Mouse (Mus musculus) monocyte, adult 2 months (primary cell): ENCODE data around the gene Zcwpw1.
A peak's percentile ranks its signal among the peaks of the same experiment; 100 is the strongest.

ENCODE experiments used
- DNase-seq, 2 experiments: peaks; one replicate each; pipeline ENCODE4 v3.0.0; 2022; ENCODE audit warnings: low spot score in 2 of 2, low read depth in 1 of 2

The Zcwpw1 gene

DNA sequence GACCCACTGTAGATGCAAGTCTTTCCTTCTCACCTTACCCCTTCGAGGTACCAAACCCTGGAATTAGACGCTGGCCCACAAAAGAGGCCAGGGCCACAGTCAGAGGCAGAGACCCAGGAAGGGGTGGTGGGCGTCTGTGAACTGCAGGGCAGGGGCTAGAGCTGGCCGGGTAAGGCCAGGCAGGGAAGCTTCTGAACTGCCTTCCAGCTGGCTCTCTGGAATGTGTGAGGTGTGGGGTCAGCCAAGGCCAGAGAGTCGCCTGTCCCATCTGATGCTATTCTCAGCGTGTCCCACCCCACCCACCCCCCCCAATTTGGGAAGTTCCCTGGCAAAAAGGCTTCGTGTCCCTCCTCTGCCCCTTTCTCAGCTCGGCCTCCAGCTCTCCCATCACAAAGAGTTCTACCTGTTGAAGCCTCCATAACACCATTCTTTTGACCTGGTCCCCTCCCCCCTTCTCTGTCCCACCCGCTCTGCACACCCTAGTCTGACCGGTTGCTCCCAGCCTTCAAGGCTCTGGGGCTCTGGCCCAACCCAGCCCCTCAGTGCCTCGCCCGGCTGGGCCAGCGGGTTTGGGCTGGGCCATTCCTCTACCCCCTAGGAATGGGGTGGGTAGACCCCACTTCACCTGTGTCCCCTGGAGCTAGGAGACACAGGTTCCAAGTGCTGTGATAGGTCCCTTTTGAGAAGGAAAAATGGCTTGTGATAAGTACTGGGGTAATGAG, 34.3 kb upstream of the Zcwpw1 start:
- DNase-seq: no peak

DNA sequence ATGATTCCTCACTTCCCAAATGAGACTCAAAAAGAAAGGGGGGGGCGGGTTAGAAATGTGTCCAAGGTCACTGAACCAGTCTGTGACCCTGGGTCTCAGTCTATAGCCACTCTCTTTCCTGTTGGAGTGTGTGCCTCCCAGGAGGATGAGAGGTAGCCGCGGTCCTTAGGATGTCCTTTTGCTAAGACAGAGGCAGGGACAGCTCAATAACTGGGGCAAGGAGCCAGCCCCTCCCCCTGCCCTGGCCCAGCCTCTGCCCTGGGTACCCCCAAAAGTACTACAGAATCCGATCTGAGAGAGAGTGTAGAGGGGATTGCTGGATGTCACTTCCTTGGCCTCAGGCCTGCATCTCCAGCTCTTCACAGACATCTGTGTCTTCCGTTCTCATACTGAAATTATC, 32.2 kb upstream of the Zcwpw1 start:
- DNase-seq: no peak

DNA sequence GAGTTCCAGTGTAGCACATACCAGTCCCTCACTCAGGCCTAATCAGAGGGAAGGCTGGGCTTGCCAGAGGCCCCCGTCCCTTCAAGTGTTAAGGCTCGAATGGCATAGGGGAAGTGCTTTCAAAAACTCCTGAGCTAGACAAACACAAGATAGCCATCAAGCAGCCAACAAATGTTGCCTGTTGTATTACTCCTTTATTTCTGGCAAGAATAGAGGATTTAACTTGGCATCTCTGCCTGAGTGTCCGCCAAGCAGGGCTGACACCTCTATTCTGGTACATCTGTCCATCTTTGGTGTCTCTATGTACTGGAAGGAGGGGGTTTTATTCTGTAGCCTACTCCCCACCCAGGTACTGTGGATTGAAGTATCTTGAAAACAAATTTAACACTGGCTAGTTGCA, 31.5 kb upstream of the Zcwpw1 start:
- no peak for DNase-seq

DNA sequence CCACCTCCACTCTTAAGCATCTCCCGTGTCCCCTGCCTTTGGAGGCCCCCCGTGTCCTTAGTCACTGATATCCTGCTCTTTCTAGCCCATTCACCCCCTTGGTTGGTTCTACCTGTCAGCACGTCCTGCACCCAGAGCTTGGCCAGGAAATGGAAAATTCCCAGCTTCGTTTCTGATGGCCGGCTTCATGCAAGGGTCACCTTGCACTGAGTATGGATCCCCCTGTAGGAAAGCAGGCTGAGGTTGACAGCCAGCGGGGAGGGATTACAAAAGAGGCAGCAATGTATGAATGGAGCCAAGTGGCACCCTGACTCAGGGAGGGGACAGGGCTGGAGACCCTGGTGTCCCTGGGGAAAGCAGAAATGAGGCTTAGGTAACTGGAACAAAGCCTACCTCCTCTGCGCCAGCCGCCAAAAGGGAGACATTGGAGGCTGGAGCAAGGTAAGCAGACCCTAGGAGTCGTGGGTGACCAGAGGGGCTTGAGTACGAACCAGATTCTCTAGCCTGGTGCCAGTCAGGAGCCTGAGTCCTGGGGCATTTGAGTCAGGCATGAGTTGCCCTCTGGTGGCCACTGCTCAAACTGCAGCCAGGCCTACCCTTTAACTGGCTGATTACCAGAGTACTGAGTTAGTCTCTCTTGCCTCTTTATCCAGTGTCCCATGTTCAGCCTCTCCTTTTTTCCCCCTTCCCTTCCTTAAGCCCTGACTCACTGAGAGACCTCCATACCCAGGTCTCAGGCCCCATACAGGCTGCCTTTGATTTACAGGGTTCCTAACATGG, 30.5 kb upstream of the Zcwpw1 start:
- DNase-seq: peak in 1 of 2 experiments; percentile 72

DNA sequence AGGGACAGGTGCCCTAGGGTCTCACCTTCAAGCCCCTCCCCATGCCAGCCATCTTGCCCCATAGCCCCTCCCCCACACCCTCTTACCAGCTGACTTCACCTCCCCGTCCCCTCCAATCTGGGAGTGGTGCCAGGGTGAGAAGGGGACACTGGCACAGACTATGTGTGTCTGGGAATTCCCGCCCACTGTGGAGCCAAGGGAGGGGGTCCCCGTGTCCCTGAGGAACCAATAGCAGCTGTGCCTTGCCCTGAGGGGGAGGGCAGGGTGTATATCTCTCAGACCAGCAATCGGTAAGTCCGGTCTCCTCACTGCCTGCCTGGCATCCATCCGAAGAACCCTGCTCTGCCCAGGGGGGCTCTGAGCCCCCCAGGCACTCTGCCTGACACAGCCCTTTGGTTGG, 29.7 kb upstream of the Zcwpw1 start:
- DNase-seq: no peak

DNA sequence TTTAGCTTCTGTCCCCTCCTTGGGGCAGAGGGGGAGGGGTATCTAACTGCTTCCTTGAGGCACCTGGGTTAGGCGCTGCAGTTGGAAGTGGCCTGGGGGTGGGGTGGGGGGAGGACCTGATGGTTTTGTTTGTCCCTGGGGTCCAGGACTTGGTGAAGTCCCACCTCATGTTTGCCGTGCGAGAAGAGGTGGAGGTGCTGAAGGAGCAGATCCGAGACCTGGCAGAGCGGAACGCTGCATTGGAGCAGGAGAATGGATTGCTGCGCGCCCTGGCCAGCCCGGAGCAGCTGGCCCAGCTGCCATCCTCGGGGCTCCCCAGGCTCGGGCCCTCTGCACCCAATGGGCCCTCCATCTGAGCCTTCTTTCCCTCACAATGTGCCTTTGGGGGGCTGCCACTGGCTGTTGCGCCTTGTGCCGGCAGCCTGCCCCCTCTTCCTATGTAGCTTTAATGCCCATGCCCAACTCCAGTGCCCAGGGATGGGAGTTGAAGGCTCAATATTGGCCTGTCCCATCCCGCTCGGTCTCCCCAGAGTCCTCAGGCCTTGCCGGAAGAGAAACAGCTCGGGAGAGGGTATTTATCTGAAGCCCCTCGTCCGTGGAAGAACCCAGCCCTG, 28.6 kb upstream of the Zcwpw1 start:
- DNase-seq: no peak

DNA sequence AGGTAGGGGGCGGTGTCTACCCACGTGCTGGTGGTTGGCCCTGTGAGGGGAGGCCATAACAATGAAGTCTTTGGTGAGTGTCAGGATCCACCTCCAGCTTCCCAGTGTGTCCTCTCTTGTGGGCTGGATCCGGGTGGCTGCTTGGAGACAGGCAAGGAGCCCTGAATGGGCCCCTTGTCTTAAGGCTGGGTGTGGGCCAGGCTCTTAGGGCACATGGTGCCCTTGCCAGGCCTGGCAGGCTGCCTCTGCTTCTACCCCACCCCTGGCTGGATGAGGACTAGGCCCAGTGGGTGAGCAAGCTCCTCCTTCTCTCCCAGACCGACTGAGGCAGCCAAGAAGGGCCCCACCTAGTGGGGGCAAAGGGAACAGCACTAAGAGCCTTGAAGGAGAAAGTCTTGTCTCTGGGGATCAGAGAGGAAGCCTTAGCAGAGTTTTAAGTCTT, 27.6 kb upstream of the Zcwpw1 start:
- DNase-seq: peak in 1 of 2 experiments; percentile 63

DNA sequence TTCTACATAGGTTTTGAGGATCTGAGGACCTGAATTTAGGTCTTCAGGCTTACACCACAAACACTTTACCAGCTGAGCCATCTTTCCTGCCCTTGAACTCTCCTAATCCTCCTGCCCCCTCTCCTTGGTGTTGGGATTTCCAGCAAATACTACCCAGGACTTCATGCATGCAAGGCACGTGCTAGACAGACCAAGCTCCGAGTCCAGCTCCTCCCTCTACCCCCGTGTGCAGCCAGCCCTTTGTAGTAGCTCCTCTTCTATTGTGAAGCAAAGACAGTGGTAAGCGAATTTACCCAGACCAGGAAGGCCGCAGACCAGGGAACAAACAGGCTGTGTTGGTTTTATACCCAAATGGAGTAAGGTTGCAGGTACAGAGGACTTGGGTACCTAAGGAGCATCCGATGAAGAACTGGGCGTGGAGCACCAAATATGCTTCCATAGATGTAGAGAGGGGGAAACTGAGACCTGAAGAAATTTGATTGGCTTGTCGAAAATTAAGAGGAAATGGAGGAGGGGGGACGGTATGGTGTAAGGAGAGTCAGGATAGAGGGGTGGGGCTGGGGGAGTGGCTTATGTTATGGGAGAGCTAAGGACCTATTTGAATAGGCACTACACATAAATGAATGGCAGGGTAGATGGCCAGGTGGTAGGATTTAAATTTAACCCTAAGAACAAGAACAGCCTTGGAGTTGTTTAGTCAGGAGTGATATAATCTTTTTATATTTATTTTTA, 22.8 kb upstream of the Zcwpw1 start:
- DNase-seq: no peak

DNA sequence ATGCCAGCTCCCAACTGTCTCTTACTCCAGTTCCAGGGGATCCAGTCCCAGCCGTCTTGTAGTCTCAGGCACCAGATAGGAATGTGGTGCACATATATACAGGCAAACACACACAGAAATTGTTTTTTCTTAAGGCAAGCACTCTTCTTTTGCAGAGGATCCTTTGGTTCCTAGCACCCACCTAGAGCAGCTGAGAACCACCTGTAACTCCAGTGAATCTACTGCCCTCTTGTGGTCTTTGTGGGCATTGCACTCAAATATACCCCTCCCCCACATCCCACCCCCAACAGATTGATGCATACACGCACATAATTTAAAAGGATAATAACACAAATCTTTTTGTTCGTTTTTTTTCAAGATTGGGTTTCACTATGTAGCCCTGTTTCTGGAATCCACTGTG, 21.3 kb upstream of the Zcwpw1 start:
- DNase-seq: no peak

DNA sequence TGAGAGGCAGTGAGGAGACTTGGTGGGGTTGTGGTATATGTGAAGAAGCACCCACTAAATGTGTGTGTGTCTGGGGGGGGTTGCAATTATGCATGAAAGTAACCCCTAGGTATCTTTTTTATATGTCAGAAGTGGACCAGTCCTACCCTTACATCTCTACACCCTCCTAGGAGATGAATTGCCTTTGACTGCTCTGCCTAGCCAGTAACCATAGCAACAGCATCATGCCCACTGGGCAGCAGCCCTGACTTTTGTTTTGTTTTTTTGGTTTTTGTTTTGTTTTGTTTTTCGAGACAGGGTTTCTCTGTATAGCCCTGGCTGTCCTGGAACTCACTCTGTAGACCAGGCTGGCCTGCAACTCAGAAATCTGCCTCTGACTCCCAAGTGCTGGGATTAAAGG, 19.1 kb upstream of the Zcwpw1 start:
- no peak for DNase-seq

DNA sequence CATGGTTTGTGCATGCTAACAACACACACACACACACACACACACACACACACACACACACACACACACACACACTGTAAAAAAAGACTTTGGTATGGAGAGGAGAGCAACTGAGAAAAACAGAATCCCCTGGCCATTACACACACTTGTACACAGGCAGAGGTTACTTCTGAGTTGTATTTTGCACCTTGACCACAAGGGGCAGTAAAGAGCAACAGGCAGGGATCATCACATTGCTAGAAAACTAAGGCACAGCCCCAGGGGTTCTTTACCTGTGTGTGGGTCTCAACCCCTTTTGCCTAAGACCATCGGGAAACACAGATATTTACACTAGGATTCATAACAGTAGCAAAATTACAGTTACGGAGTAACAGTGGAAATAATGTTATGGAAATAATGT, 16.9 kb upstream of the Zcwpw1 start:
- DNase-seq: no peak

DNA sequence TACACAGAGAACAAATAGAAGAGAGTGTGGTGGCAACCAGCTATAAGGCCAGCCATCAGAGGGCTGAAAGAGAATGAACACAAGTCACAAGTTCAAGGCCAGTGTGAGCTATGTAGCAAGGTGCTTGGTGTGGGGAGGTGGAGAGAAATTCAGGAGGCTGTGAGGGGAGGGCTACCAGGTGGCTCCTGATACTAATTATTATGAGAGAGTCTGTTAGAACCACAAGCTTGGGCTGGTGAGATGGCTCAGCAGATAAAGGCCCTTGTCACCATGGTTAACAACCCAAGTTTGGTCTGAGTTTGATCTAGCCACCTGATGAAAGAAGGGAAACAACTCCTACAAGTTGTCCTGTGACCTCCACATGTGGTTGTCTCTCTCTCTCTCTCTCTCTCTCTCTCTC, 14.8 kb upstream of the Zcwpw1 start:
- no peak for DNase-seq

DNA sequence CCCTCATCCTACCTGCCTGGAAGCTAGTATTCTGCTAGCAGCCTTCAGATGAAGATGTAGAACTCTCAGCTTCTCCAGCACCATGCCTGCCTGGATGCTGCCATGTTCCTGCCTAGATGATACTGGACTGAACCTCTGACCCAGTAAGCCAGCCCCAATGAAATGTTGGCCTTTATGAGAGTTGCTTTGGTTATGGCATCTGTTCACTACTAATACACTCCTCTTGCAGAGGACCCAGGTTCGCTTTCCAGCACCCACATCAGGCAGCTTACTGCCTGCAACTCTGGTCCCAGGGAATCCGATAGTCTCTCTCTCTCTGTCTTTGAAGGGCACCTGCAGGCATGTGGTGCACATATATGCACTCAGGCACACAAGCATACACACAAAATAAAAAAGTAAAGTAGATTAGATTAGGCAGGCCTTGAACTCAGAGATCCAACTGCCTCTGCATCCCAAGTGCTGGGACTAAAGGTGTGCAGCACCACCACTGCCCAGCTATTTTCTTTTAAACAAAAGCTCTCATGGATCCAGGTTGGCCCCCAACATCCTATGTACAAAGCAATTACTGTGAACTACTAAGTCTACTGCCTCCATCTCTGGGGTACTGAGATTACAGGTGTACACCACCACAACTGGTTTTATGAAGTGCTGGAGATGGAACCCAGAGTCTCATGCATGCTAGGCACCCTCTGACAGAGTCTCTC, 11.9 kb upstream of the Zcwpw1 start:
- DNase-seq: no peak

DNA sequence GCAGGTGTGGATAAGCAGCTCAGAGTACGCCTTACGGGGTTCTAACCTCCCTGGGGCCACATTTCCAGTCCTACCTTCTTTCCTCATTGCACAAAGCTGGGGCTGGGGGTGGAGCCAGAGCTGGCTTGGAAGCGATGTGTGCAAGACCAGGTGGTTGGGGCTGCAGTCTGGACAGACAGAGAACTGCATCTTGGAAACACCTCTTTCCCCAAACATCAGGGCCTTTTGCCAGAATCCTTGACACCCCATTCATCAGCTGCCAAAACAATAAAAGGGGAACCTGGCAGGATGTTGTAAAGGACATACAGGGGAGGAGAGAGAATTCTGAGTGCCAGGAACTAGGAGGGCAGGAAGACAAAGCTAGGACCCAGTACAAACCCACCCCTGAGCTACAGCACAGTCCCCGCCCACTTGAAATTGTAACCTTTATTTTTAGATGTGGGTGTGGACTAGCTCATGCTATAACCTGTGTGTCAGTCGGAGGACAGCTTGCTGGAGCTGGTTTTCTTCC, 11.1 kb upstream of the Zcwpw1 start:
- no peak for DNase-seq

DNA sequence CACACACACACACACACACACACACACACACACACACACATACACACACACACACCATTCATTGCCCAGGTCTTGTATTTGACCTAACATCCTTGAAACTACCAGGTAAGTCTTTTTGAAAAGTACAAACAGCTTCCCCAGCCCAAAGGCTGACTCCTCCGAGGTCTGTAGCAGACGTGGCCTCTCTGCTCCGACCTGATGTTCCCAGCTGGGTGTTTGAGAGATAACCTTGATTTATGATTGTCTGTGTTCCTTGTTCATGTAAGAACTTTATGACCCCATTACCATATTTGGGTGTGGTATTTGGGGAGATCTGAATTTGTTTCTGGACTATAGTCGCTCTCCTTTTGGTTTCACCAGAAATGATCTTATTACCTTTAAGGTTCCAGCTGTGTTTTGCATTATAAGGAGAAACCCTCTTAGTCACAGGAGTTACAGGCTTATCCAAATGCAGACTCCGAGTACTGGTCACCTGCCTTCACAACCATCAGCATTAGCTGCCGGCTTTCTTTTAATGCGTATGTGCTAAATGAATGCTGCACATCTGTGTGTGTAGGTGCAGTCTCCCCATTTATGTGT, 10.2 kb upstream of the Zcwpw1 start:
- DNase-seq: no peak

DNA sequence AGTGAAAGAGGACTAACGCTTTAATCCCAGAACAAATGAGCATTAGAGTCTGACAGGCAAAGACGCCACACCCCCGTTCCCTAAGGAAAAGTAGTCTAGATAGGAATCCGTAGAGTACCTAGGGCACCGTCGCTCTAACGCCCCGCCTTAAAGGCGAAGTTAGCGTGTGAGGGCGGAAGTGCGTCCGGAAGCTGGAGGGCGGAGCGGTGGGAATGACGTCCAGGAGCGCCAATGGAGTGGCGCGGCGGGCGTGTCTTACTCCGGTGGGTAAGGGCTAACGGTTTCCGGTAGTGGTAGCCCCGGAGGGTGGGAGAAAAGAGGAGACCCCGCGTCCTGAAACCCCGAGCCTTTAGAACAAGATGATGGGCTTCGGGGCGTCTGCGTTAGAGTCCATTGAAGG, 9.0 kb upstream of the Zcwpw1 start, which contains the start of gene Ppp1r35:
Gene Ppp1r35, plus strand, starts transcription at position 215 of the 400 bp plus-strand sequence.
- peak; percentile 73 to 80 for DNase-seq

DNA sequence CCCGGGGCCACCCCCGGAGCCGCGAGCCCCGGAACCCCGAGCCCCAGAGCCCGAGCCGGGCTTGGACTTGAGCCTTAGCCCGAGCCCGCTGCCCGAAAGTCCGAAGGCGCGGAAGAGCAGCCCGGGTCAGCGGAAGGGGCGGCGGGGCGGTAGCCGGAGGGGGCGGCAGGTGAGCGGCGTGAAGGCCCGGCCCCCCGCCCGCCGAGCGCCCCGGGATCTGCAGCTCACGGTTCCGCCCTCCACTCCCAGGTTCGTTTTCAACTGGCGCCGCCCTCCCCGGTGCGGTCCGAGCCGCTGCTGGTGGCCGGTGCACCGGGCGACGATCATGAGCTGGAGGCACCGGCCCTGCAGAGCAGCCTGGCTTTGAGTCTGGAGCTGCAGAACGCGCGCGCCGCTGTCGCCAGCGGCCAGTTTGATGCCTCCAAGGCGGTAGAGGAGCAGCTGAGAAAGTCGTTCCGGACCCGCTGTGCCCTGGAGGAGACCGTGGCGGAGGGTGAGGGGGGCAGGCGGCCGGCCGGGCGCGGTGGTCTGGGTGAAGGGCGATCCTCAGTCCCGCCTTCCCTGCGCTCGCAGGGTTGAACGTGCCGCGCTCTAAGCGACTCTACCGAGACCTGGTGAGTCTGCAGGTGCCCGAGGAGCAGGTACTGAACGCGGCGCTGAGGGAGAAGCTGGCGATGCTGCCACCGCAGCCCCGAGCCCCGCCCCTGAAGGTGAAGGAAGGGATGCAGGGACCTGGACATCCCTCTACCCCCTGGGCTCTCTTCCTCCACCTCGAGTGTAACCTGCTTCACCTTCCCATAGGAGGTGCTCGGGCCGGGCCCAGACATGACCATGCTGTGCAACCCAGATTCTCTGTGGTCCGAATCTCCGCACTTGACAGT, 8.3 kb upstream of the Zcwpw1 start:
- no peak for DNase-seq

DNA sequence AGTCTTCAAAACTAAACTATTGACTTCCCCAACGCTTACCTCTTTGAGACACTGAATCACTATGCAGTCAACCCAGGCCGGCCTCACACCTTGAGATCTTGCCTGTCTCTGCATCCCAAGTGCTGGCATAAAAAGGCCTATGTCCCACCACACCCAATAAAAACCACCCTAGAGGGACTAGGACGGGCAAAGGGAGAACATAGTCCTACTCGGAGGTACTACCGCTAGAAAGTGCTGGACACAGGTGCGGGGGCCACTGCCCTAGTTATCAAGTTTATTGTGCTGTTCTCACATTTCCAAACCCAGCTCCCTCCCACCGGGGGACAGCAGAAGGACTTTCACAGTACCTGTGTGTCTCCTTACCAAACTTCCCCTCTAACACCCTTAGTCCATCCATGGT, 5.9 kb upstream of the Zcwpw1 start:
- DNase-seq: no peak

DNA sequence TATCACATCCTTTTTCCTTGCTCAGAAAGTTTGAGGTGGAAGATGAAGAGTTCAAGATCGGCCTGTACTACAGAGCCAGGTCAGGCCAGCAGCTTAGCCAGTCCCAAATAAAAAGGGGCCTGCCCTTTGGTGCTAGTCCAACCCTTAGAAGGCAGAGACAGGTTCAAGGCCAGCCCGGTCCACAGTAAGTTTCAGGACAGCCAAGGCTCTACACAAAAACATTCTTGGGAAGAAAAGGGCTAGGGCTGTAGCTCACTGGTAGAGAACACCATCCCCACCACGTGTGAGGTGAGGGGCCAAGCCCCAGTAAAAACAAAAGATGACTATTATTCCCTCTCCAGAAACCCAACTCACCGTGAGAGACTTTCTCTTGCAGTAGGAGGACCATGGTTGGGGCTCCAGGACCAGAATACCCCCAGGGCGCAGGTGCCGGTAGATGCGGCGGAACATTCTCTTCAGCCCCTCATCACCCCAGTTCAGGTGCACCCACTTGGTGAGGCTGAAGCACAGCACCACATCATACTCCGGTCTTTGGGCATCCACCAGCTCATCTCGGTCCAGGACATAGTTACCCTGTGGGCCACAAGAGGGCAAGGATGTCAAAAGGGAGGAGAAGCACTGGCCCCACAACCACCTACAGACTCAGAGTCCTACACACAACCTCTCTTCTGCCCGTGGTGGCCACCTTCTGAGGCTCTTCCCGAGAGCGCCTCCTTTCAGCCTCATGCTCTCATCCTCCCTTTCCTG, 4.6 kb upstream of the Zcwpw1 start:
- DNase-seq: no peak
